Mouse (Mus musculus) heart, adult 2 months (tissue): ENCODE measurements around the gene Sftpd.

ENCODE experiments used
- CTCF ChIP-seq: fragments of 200-600 bp; IDR thresholded peaks from 2 replicates; pipeline ENCODE4 v1.8.1; 2022; ENCODE audit warnings: antibody characterized with exemption, mild to moderate bottlenecking, moderate library complexity
- EP300 ChIP-seq: fragments of 200-500 bp; IDR thresholded peaks from 2 replicates; pipeline ENCODE4 v1.6.1; 2011; ENCODE audit warnings: low read depth, low read length, control low read depth; ENCODE audit not compliant: insufficient read depth
- POLR2A ChIP-seq: fragments of 200-500 bp; IDR thresholded peaks from 2 replicates; pipeline ENCODE4 v1.6.1; 2011; ENCODE audit warnings: mild to moderate bottlenecking, low read depth, low read length, control low read depth; ENCODE audit not compliant: insufficient read depth

DNA sequence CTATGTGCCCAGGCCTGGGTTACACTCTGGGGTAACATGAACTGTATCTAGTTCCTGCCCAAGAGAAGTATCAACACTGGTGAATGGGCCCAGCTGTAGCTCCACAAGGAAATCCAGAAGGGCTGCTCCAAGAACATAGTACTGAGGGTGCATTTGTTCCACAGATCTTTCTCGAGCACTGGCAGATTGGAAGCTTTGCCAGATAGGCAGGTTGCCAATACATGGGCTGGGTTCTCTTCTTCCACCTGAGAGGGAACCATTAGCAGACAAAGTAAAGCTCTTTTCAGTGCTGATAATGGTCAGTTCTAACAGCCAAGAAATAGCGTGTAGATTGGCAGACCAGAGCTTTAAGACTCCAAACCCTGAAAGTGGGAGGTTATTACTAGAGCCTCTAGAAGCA lies 37.6 kb downstream of the Sftpd start:
- TF ChIP-seq CTCF (no peak), POLR2A (no peak), EP300 (no peak)
